Mouse (Mus musculus) CD8-positive naive resting alpha-beta T cell, adult 57 days (primary cell): ENCODE measurements around the gene Fgfbp1. TPM values are rescaled to one million over a fixed set of nuclear protein-coding genes. Genes with fewer than 3 reads are reported as not detected.

ENCODE experiments used
- total RNA-seq: library from RNA; stranded (reverse); gene quantifications from one replicate; pipeline ENCODE4 v1.2.4, GENCODE M21; 2023

Gene Fgfbp1
- total RNA-seq, result not detected

DNA sequence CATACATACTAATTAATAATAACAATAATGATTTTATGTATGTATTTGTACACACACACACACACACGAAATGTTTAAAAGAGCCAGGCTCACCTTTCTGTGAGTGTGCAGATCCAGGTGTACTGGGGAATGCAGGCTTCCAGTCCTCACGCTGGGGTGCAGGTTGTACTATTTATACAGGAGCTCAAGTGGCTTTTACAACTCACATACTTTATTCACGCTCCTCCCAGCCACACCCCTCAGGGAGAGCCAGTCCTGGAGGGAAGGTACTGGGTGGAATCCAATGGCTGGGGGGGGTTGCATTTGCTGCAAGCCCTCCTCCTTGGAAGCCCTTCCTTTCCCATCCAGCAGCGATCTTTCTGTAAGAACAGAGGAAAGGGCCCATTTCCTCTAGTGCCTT, at the start of gene Fgfbp1:
Gene Fgfbp1, minus strand, starts transcription at position 160 of the 400 bp plus-strand sequence.

Other genes starting within 250 kb of the Fgfbp1 start
- 2.7 TPM for gene Bst1, start 162.9 kb downstream of the Fgfbp1 start, total RNA-seq
- 51.7 TPM for gene Fbxl5, start 160.1 kb downstream of the Fgfbp1 start, total RNA-seq
- gene Cd38, start 113.2 kb downstream of the Fgfbp1 start, total RNA-seq, result 8.1 TPM
- gene Gm7879, start 68.6 kb downstream of the Fgfbp1 start, total RNA-seq, result 8.9 TPM
- gene Prom1, start 120.3 kb upstream of the Fgfbp1 start, total RNA-seq, result not detected
- 92.3 TPM for gene Tapt1, start 244.8 kb upstream of the Fgfbp1 start, total RNA-seq